Mouse (Mus musculus) CD4-positive naive resting alpha-beta T cell, adult 76 days (primary cell): ENCODE measurements around the gene Cpped1. TPM values are rescaled to one million over a fixed set of nuclear protein-coding genes. Genes with fewer than 3 reads are reported as not detected.

Source experiments
- total RNA-seq: library from RNA; stranded (reverse); gene quantifications from one replicate; pipeline ENCODE4 v1.2.4, GENCODE M21; 2023

Gene Cpped1
- total RNA-seq: 8.6 TPM

DNA sequence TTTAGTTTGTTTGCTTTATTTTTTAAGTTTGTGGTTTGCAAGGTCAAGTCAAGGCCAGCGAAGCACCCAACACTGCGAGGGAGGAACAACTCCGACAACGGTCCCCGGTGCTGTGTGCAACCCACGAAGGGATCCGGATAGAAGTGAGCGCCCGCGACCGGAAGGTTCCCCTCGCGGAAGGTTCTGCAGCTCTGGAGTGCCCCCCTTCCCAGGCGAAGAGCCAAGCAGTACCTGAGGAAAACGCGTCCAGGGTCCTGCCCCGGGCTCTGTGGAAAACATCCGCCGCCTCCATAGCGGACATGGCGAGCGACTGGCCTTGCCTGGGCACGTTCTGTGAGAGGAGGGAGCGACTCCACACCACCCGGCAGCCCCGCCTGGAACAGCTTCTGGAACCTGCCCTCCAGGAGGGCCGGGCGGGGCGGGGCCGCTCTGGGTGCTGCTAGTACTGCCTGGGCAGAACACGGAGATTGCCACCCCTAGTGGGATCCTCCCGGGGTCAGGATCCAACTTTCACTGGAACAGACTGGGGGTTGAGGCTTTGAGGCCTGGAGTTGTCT, at the start of gene Cpped1:
Gene Cpped1 (minus strand): TSS at position 411 of the 557 bp plus-strand sequence.

Other genes with a start within 250 kb of the Cpped1 start
- not detected for gene Shisa9, start 74.7 kb upstream of the Cpped1 start, total RNA-seq